Mouse (Mus musculus): ENCODE results near the gene Xcl1. TPM values are rescaled to one million over a fixed set of nuclear protein-coding genes. Genes with fewer than 3 reads are reported as not detected.
"Not testable (repeated sequence)": the region's sequence is repeated elsewhere in the genome, so short reads cannot be mapped to it uniquely, and the experiment has no call there.

Xcl1 gene
- not detected for total RNA-seq (2021)
- long read RNA-seq, result 0 reads

- DNase-seq (ENCODE audit: low spot score in 2 of 2), result no peak
Measured at GRCm38 (mm10) chr1:164935477-164936044, at the start of gene Xcl1. Gene Xcl1, minus strand, starts transcription at chr1:164935527.

GRCm38 (mm10) chr1:164984681-164985080 lies 49.4 kb upstream of the Xcl1 start:
- not testable (repeated sequence) for DNase-seq (ENCODE audit: low spot score in 2 of 2)

- no peak for DNase-seq (ENCODE audit: low spot score in 2 of 2)
Measured at GRCm38 (mm10) chr1:164977351-164977750, 42.0 kb upstream of the Xcl1 start.

GRCm38 (mm10) chr1:164975729-164976128 lies 40.4 kb upstream of the Xcl1 start:
- no peak for DNase-seq (ENCODE audit: low spot score in 2 of 2)

- DNase-seq (ENCODE audit: low spot score in 2 of 2), result no peak
Measured at GRCm38 (mm10) chr1:164975276-164975675, 39.9 kb upstream of the Xcl1 start.

GRCm38 (mm10) chr1:164973790-164974189 lies 38.5 kb upstream of the Xcl1 start:
- no peak for DNase-seq (ENCODE audit: low spot score in 2 of 2)

- no peak for DNase-seq (ENCODE audit: low spot score in 2 of 2)
Measured at GRCm38 (mm10) chr1:164973341-164973740, 38.0 kb upstream of the Xcl1 start.

- no peak for DNase-seq (ENCODE audit: low spot score in 2 of 2)
Measured at GRCm38 (mm10) chr1:164972744-164973143, 37.4 kb upstream of the Xcl1 start.

- no peak for DNase-seq (ENCODE audit: low spot score in 2 of 2)
Measured at GRCm38 (mm10) chr1:164966095-164966698, 30.9 kb upstream of the Xcl1 start.

- no peak for DNase-seq (ENCODE audit: low spot score in 2 of 2)
Measured at GRCm38 (mm10) chr1:164960610-164961009, 25.3 kb upstream of the Xcl1 start.

- DNase-seq (ENCODE audit: low spot score in 2 of 2), result no peak
Measured at GRCm38 (mm10) chr1:164959787-164960385, 24.6 kb upstream of the Xcl1 start.

GRCm38 (mm10) chr1:164959160-164959559 lies 23.8 kb upstream of the Xcl1 start:
- no peak for DNase-seq (ENCODE audit: low spot score in 2 of 2)

GRCm38 (mm10) chr1:164957974-164958373 lies 22.6 kb upstream of the Xcl1 start:
- no peak for DNase-seq (ENCODE audit: low spot score in 2 of 2)

GRCm38 (mm10) chr1:164956725-164957399 lies 21.5 kb upstream of the Xcl1 start:
- DNase-seq (ENCODE audit: low spot score in 2 of 2), result no peak

GRCm38 (mm10) chr1:164955452-164956196 lies 20.3 kb upstream of the Xcl1 start:
- no peak for DNase-seq (ENCODE audit: low spot score in 2 of 2)

- no peak for DNase-seq (ENCODE audit: low spot score in 2 of 2)
Measured at GRCm38 (mm10) chr1:164953574-164953973, 18.2 kb upstream of the Xcl1 start.

- no peak for DNase-seq (ENCODE audit: low spot score in 2 of 2)
Measured at GRCm38 (mm10) chr1:164936060-164936459, 733 bp upstream of the Xcl1 start.

GRCm38 (mm10) chr1:164933441-164934188 lies 1.7 kb downstream of the Xcl1 start:
- no peak for DNase-seq (ENCODE audit: low spot score in 2 of 2)

- DNase-seq (ENCODE audit: low spot score in 2 of 2), result peak in 1 of 2 experiments; percentile 17
Measured at GRCm38 (mm10) chr1:164931135-164931534, 4.2 kb downstream of the Xcl1 start.

- no peak for DNase-seq (ENCODE audit: low spot score in 2 of 2)
Measured at GRCm38 (mm10) chr1:164930006-164930405, 5.3 kb downstream of the Xcl1 start.
